Mouse (Mus musculus) hindbrain, embryonic 16.5 days (tissue): ENCODE measurements around the gene Fcor. TPM values are rescaled to one million over a fixed set of nuclear protein-coding genes. Genes with fewer than 3 reads are reported as not detected.

ENCODE experiments used
- ATAC-seq: fragments of 200-750 bp; cut with Nextera tagmentation; 2 replicates; pipeline ENCODE4 v1.8.0; 2017; ENCODE audit warnings: moderate TSS enrichment, moderate library complexity
- H3K27ac ChIP-seq: fragments of 300-500 bp; sonication (generic); 2 replicates; pipeline ENCODE4 v1.5.1; 2014; ENCODE audit warnings: low read depth, mild to moderate bottlenecking, control low read depth, low read length, moderate library complexity
- H3K27me3 ChIP-seq: fragments of 300-500 bp; sonication (generic); replicated peaks from 2 replicates; pipeline ENCODE4 v1.6.1; 2014; ENCODE audit warnings: low read length; ENCODE audit not compliant: control insufficient read depth, insufficient read depth
- H3K36me3 ChIP-seq: fragments of 300-500 bp; sonication (generic); 2 replicates; pipeline ENCODE4 v1.6.1; 2014; ENCODE audit warnings: mild to moderate bottlenecking, low read length, moderate library complexity, mixed read lengths; ENCODE audit not compliant: control insufficient read depth, insufficient read depth
- H3K4me1 ChIP-seq: fragments of 300-500 bp; sonication (generic); 2 replicates; pipeline ENCODE4 v1.6.1; 2014; ENCODE audit warnings: low read depth, low read length; ENCODE audit not compliant: control insufficient read depth, insufficient read depth
- H3K4me2 ChIP-seq: fragments of 300-500 bp; sonication (generic); 2 replicates; pipeline ENCODE4 v1.6.1; 2014; ENCODE audit warnings: mild to moderate bottlenecking, low read length, control low read depth, moderate library complexity
- H3K4me3 ChIP-seq: fragments of 300-500 bp; sonication (generic); 2 replicates; pipeline ENCODE4 v1.5.1; 2014; ENCODE audit warnings: mild to moderate bottlenecking, low read length, control low read depth, moderate library complexity
- H3K9ac ChIP-seq: fragments of 300-500 bp; sonication (generic); 2 replicates; pipeline ENCODE4 v1.6.1; 2014; ENCODE audit warnings: low read depth, mild to moderate bottlenecking, control low read depth, low read length, moderate library complexity
- H3K9me3 ChIP-seq: fragments of 300-500 bp; sonication (generic); 2 replicates; pipeline ENCODE4 v1.6.1; 2014; ENCODE audit warnings: mild to moderate bottlenecking, low read length, moderate library complexity; ENCODE audit not compliant: control insufficient read depth
- WGBS: fragments of 180-500 bp; shearing (Covaris S2); extraction: QIAGEN DNeasy Blood & Tissue Kit; methylation state at CpG from one replicate; pipeline ENCODE4 v1.1.7; 2014; 5-methylcytosine and 5-hydroxymethylcytosine counted together
- polyA plus RNA-seq: library from polyadenylated mRNA; unstranded; fragments of >200 nt; fragmentation: Nextera tagmentation; extraction: Ambion mirVana; gene quantifications from 2 replicates; pipeline ENCODE4 v1.2.1, GENCODE M21; 2015

The Fcor gene
- polyA plus RNA-seq, 1 experiment from 2014 or later = 21.7 TPM

DNA sequence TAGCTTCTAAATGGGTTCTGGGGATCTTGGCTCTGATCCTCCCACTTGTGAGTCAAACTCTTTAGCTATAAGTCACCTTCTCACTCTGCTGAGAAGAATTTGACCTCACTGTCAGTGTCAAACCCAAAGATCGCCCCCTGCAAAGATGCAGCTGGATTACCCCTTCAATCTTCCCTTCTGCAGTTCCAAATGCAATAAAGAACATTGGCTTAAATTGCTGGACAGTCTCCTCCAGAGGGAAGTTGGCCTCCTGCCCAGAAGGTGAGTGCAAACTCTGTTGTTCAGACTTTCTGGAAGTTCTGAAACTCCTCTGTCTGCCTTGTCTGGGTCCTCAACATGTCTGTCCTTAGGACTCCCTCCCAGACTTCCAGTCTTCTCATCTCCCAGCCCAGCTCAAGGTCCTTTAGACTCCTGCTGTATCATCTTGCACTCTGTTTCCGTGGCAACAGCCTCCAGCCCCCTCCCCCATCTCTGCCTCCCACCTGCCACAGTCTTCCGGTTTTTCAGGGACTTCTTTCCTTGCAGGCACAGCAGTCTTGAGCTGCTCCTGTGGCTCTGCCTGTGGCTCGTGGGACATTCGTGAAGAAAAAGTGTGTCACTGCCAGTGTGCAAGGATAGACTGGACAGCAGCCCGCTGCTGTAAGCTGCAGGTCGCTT, 15.3 kb downstream of the Fcor start:
- H3K9me3 ChIP-seq = no peaks in the 10 kb centered on the region
- 0 out of 2 replicates have a peak overlapping the region, but pooled peaks have one; percentile 6 for H3K4me3 ChIP-seq
- H3K27ac ChIP-seq = no peak overlapping the region
- H3K9ac ChIP-seq = no peak overlapping the region
- ATAC-seq = peak; percentile 76
- H3K27me3 ChIP-seq = no peaks in the 10 kb centered on the region
- H3K4me2 ChIP-seq = peak overlapping the region; percentile 34
- no peaks in the 10 kb centered on the region; the same call in 1 of the 2 replicates for H3K4me1 ChIP-seq
- whole genome bisulfite sequencing = 26% methylated on average over 7 of the region's 7 CpGs
- no peaks in the 10 kb centered on the region for H3K36me3 ChIP-seq

DNA sequence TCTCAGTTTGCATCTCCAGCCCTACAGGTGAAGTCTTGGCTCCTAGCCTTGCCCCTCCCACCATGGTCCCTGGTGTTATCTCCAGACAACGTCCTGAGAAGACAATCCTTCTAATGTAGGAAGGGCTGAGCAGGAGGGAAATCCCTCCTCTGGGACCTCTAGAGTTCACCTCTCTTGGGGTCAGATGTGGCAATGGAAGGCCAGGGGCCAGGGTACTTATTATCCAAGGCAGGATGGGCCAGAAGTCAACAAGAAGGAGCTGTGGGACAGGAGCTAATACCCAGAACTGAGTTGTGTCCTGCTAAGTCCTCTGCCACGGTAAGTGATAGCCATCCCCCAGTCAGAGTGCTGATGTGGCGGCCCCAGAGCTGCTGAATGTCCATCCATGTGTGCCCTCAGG, 16.6 kb downstream of the Fcor start, which contains the start of gene Retn:
Gene Retn, plus strand, starts transcription at position 245 of the 400 bp plus-strand sequence.
- no peaks in the 10 kb centered on the region for H3K9me3 ChIP-seq
- no peak within 1 kb of the TSS for H3K9ac ChIP-seq
- no peak for ATAC-seq
- H3K4me3 ChIP-seq = no peak within 1 kb of the TSS
- 73% methylated on average over 3 of the region's 3 CpGs for WGBS
- H3K4me1 ChIP-seq = no peaks in the 10 kb centered on the region; the same call in 1 of the 2 replicates
- H3K4me2 ChIP-seq = no peak within 1 kb of the TSS
- no peak within 1 kb of the TSS for H3K27ac ChIP-seq
- no peaks in the 10 kb centered on the region for H3K36me3 ChIP-seq
- H3K27me3 ChIP-seq = no peaks in the 10 kb centered on the region

DNA sequence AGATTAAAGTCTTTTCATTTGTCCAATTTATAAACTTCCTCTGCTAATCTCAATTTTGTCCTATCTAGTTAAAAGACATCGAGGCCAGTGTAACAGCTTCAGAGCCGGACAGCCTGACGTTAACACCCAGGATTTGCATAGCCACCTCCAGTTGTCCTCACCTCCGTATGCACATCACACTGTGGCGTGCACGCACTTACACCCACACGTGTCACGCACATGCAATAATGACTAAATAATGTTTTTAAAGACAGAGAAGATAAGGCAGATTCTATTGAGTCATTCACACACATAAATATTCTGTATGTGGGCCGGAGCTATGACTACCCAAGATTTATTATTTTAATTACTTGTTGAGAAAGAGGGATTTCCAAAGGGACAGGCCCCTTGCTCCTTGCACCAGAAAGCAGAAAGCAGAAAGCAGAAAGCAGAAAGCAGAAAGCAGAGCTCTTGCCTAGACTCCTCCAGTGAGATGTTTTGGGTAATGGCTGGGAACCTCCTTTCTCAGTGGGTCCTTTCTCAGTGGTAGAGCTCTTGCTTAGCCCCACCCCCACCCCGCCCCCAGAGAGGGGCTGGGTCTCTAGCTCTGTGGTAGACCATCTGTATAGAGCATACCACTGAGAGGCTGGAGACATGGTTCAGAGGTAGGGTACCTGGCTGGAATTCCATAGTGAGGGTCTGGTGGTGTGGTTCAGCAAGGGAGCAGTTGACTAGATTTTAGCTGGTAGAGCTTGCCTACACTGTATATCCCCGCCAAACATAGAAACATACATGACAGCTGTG, 17.2 kb downstream of the Fcor start:
- ATAC-seq = no peak
- Histone ChIP-seq H3K4me2 (no peak overlapping the region), H3K9me3 (no peaks in the 10 kb centered on the region), H3K4me3 (no peak overlapping the region), H3K27me3 (no peaks in the 10 kb centered on the region), H3K4me1 (no peaks in the 10 kb centered on the region; the same call in 1 of the 2 replicates), H3K36me3 (no peaks in the 10 kb centered on the region), H3K27ac (no peak overlapping the region), H3K9ac (no peak overlapping the region)
- 73% methylated on average over 11 of the region's 11 CpGs for WGBS

DNA sequence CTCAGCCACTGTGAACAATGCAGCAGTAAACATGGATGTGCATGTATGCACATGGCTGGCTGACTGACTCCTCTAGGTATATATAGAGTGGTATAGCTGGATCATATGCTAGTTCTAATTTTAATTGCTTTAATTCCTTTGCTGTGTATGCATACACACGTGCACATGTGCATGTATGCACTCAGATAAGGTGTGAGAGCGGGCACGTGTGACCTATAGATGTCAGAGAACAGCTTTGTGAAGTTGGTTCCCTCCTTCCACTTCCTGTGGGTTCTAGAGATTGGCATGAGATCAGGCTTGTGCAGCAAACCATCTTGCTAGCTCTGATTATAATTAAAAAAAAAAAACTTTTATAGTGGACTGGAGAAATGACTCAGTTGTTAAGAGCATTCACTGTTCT, 19.3 kb downstream of the Fcor start:
- no peak overlapping the region for H3K27ac ChIP-seq
- H3K36me3 ChIP-seq = no peaks in the 10 kb centered on the region
- H3K4me3 ChIP-seq = no peak overlapping the region
- no peaks in the 10 kb centered on the region; the same call in 1 of the 2 replicates for H3K4me1 ChIP-seq
- H3K9ac ChIP-seq = no peak overlapping the region
- no peaks in the 10 kb centered on the region for H3K9me3 ChIP-seq
- WGBS = 73% methylated on average over 3 of the region's 3 CpGs
- H3K4me2 ChIP-seq = no peak overlapping the region
- no peaks in the 10 kb centered on the region for H3K27me3 ChIP-seq
- no peak for ATAC-seq

DNA sequence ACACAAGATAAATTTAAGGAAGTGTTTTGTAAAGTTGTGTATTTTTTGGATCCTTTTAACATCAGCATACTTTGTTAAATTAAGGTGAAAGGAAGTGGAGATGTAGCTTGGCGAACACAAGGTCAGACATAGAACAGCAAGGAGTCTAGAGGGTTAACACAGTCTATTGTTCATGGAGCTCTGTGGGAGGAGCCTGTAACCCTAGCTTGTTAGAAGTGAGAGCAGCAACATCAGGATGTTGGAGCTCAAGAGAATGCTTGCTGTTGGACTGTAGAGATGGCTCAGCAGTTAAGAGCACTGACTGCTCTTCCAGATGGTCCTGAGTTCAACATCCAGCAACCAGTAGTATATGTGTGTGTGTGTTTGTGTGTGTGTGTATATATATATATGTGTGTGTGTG, 23.2 kb downstream of the Fcor start:
- Histone ChIP-seq H3K4me3 (no peak overlapping the region), H3K4me1 (no peaks in the 10 kb centered on the region), H3K36me3 (no peaks in the 10 kb centered on the region), H3K27ac (no peak overlapping the region), H3K9me3 (no peaks in the 10 kb centered on the region), H3K4me2 (no peak overlapping the region), H3K27me3 (no peaks in the 10 kb centered on the region), H3K9ac (no peak overlapping the region)
- WGBS = 37% methylated on average over 1 of the region's 1 CpGs
- no peak for ATAC-seq

DNA sequence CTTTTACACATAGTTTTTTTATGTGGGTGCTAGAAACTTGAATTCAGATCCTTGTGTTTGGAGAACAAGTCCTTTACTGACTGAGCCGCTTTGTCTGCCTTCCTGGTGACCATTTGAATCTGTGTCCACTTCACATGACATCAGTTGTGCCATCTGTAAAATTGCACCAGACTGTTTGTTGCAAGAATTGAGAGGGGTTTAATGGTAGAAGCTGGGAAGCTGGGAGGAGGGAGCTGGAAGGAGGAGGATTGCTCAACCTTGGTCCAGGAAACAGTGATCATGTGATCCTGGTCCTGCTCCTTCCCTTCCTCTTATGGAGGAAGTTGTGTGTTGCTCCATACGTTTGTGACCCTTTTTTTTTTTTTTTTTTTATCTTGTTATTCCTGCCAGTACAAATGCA, 23.9 kb downstream of the Fcor start:
- Histone ChIP-seq H3K4me1 (no peaks in the 10 kb centered on the region), H3K27me3 (no peaks in the 10 kb centered on the region), H3K27ac (no peak overlapping the region), H3K4me2 (no peak overlapping the region), H3K4me3 (no peak overlapping the region), H3K9me3 (no peaks in the 10 kb centered on the region), H3K9ac (no peak overlapping the region), H3K36me3 (no peaks in the 10 kb centered on the region)
- no peak for ATAC-seq
- WGBS = 85% methylated on average over 2 of the region's 2 CpGs

GRCm38 (mm10) chr8:3647561-3647960, 24.6 kb downstream of the Fcor start:
- no peaks in the 10 kb centered on the region for H3K9me3 ChIP-seq
- H3K27me3 ChIP-seq = no peaks in the 10 kb centered on the region
- H3K4me2 ChIP-seq = no peak overlapping the region
- H3K36me3 ChIP-seq = no peaks in the 10 kb centered on the region
- 82% methylated on average over 4 of the region's 4 CpGs for WGBS
- H3K4me1 ChIP-seq = no peaks in the 10 kb centered on the region
- H3K4me3 ChIP-seq = no peak overlapping the region
- no peak overlapping the region for H3K27ac ChIP-seq
- ATAC-seq = no peak
- H3K9ac ChIP-seq = no peak overlapping the region

GRCm38 (mm10) chr8:3646824-3647531, 25.2 kb downstream of the Fcor start:
- ATAC-seq = no peak
- Histone ChIP-seq H3K9ac (no peak overlapping the region), H3K4me3 (no peak overlapping the region), H3K4me2 (no peak overlapping the region), H3K27me3 (no peaks in the 10 kb centered on the region), H3K9me3 (no peaks in the 10 kb centered on the region), H3K4me1 (no peaks in the 10 kb centered on the region), H3K27ac (no peak overlapping the region), H3K36me3 (no peaks in the 10 kb centered on the region)
- WGBS = 82% methylated on average over 6 of the region's 6 CpGs

- Histone ChIP-seq H3K9me3 (no peaks in the 10 kb centered on the region), H3K4me3 (no peak overlapping the region), H3K27ac (no peak overlapping the region), H3K4me2 (no peak overlapping the region), H3K36me3 (no peaks in the 10 kb centered on the region), H3K27me3 (no peaks in the 10 kb centered on the region), H3K9ac (no peak overlapping the region), H3K4me1 (no peaks in the 10 kb centered on the region)
- ATAC-seq = no peak
- 21% methylated on average over 5 of the region's 5 CpGs for WGBS
Measured at GRCm38 (mm10) chr8:3645804-3646203, 26.4 kb downstream of the Fcor start.
